Mouse (Mus musculus) kidney, postnatal 25 days (tissue): Measurements from ENCODE around the gene Smtn.

ENCODE experiments used
- DNase-seq, 2 experiments: peaks; one replicate each; pipeline ENCODE4 v3.0.0; 2021; ENCODE audit warnings: mixed read lengths in 2 of 2

Smtn gene

DNA sequence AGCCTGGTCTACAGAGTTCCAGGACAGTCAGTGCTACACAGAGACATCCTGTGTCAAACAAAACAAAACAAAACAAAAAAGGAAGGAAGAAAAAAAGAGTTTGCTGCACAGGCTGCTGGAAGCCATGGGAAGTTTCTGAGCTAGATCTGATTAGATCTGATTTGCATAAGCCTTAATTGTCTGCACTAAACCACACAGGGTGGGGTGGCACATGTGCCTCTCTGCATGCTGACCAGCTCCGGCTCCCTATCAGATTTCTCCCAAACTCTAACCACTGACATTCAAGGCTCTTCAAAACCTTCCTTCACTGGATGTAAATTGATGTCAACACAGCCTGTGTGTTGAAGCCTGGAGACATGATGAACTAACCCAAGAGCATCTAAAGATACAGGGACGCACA is 6.6 kb upstream of the Smtn start:
- no peak for DNase-seq

DNA sequence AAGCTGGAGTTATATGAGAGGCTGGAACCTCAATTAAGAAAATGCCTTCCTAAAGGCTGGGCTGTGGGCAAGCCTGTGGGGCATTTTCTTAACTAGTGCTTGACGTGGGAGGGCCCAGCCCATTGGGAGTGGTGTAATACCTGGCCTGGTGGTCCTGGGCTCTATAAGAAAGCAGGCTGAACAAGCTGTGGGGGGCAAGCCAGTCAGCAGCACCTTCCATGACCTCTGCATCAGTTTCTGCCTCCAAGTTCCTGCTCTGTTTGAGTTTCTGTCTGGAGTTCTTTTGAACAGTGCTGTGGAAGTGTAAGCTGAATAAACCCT is 5.8 kb upstream of the Smtn start:
- no peak for DNase-seq

GRCm38 (mm10) chr11:3545531-3546241 is 5.3 kb upstream of the Smtn start:
- DNase-seq = peak in 1 of 2 experiments; percentile 35

GRCm38 (mm10) chr11:3544409-3544808 is 4.0 kb upstream of the Smtn start:
- DNase-seq = no peak

DNA sequence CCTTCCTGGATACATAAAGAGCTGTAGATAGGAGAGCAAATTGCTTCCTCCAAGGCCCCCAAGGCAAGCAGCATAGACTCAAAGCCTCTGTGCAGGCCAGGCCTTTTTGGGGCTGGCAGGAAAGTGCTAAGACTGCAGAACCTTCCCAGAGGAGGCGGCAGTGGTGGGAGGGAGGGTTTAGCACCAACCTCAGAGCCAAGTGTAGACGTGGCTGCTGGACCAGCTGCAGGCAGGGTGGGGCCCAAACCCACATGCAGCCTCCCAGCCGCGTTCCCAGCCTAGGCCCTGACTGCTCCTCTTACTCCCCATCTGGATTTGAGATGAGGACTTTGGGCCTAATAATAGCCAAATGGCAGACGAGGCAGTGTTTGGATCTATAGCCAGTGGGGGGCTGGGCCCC is 2.6 kb upstream of the Smtn start:
- DNase-seq = no peak

DNA sequence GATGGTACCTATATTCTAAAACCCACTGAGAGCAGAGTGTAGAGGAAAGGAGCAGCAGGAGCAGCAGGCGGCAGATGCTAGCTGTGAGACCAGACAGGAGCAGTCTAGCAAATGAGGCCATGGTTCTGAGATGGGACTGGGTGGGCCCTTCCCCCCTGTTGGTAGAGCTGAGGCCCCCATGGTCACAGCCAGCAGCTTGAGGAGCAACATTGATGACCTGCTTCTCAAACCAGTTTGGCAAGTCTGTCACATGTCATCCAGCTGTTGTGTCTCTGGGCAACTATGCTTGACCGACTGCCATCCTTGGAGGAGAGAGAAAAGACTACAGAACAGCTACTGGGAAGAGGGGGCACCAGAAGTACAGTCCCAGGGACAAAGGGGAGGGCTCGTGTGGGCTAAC is 1.5 kb upstream of the Smtn start:
- DNase-seq = no peak

- DNase-seq = no peak
These were observed 601 bp downstream of the Smtn start for GRCm38 (mm10) chr11:3539826-3540196.

- peak; percentile 96 to 98 for DNase-seq
These were observed 1.1 kb downstream of the Smtn start for GRCm38 (mm10) chr11:3539111-3539825.

DNA sequence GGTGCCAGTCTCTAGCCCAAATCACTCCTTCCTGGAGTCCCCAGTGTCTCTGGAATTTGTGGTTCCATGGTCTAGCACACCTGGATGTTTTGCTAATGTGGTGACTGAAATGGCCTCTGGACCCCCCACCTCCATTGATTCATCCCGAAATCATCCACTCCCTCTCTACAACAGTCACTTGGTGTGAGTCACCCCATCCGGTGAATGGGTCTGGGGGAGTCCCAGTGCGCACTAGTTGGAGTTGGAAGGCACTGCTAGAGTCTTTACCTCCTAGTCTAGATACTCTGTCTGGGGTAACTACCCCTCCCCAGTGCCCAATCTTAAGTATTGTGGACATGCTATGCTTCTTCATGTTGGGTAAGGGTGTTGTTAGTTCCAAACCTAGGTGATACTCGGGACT is 2.1 kb downstream of the Smtn start:
- DNase-seq = no peak

DNA sequence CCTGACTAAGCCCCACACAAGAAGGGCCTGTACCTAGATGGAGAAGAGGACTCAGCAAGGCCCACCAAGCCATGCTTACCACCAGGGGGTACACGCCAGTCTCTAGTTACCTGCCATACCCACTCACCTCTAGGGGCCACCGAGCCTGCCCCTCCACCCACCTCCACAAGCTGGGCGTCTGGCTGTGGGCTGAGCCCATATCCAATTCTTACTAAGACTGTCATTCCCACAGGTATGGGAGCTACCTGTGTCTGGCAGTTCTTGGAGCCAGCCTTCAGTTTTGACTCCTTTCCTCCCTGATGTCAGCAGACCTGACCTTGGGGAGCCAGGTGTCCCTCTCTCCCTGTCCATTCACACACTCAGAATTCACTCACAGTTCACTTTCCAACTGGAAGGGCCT is 2.7 kb downstream of the Smtn start:
- peak in 1 of 2 experiments; percentile 44 for DNase-seq

GRCm38 (mm10) chr11:3536745-3537333 is 3.6 kb downstream of the Smtn start:
- peak; percentile 92 to 96 for DNase-seq

DNA sequence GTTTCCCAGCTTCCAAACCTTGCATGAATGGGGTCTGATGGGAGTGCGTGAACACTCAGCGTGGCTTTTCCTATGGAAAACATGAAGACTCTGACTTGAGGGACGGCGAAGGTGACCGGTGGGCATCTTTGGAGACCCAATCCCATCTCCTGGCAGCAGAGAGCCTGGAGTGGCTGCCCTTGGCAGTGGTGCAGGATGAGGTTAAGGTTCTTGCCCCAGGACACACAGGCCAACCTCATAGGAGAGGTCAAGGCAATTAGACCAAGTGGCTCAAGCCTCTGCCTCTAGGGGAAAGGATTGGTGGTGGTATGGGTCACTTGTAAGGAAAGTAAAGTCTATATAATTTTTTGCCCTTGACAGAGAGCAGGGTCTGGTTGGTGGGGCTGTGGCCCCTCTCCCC is 4.3 kb downstream of the Smtn start:
- DNase-seq = peak; percentile 40 to 64

GRCm38 (mm10) chr11:3535406-3535986 is 4.9 kb downstream of the Smtn start:
- DNase-seq = peak; percentile 97 to 99

- no peak for DNase-seq
These were observed 5.5 kb downstream of the Smtn start for GRCm38 (mm10) chr11:3534956-3535355.

DNA sequence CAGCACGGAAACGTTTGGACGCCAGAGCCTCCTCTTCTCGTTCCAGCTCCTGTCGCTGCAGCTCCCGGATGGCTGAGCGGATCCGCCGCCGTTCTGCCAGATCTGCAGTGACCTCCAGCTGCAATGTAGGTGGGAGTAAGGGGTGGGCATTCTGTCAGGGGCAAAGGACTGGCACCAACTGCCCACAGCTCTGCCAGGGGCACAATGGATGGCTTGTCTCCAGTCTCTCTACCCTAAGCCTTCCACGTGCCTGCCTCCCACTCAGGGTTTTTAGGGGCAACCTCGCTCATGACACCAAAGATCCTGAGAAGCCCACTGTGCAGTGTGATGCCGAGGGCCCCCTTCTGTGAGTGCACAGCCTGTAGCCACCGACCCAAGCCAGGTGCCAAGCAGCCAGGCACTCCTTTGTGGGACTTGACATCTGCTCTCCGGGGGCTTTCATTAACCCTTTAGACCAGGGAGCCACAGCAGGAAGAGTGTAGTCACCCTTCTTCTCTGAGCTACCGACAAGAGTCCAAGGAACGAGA is 6.9 kb downstream of the Smtn start:
- peak; percentile 5 to 42 for DNase-seq

- DNase-seq = peak; percentile 39 to 50
These were observed 8.1 kb downstream of the Smtn start for GRCm38 (mm10) chr11:3532101-3532931.

GRCm38 (mm10) chr11:3531634-3532033 is 8.8 kb downstream of the Smtn start:
- peak in 1 of 2 experiments; percentile 8 for DNase-seq

DNA sequence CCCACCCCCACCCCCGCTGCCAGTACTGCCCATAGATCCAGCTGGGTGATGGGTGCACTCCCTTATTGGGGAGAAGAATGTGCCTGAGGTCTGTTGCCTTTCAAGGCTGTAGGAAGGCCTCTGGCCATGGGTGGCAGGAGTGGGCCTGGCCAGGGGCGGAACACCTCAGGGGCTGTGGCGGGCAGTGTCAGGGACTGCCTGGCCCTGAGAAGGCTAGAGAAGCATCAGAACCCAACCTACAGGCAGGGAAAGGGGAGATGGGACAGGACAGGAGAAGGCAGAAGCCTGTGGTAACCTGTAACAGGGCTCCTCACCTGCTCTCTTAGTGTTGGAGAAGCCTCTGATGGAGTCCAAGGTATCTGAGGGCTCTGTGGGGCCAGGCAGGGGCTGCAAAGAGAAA is 9.7 kb downstream of the Smtn start:
- DNase-seq = peak in 1 of 2 experiments; percentile 2

GRCm38 (mm10) chr11:3529476-3530252 is 10.7 kb downstream of the Smtn start:
- DNase-seq = peak; percentile 28 to 76

- DNase-seq = peak in 1 of 2 experiments; percentile 1
These were observed 12.2 kb downstream of the Smtn start for GRCm38 (mm10) chr11:3528208-3528607.

DNA sequence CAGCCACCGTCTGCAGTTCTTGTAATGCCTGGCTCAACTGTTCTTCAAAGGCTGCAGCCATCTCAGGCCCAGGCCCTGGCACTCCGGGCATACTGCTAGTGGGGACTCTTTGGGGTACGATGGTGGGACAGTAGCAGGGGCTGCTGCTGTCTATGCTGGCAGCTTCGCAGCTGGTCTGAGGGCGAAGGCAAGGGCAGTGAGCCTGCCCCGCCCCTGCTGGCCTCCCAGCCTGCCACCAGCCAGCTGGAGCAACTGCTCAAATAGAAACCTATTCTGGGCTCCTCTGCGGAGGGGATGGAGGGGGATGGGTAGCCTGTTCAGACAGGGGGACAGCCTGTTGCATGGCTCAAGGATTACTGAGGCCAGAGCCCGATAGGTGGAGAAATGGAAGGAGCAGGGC is 12.6 kb downstream of the Smtn start:
- peak in 1 of 2 experiments; percentile 41 for DNase-seq
